Comparison of ENCODE assay signal across 12 mouse cellular contexts in genomic region chr5:120643365-120644085, GRCm38 (mm10). TPM values are rescaled to one million over a fixed set of nuclear protein-coding genes. Genes with fewer than 3 reads are reported as not detected.
DNase-seq lines count a peak whose midpoint lies in the region; ATAC-seq lines count a peak whose summit lies in the region.
"Had no signal": no experiment of that assay in that cellular context is flagged by ENCODE, and none has a peak within 500 bp of the region (broad histone marks: within the 10 kb centered on the region; RNA-seq: fewer than 3 reads in every experiment).

No protein-coding gene starts in this region.

- H3K36me3 ChIP-seq in liver, embryonic 12.5 days, result no peaks in the 10 kb centered on the region
- no peaks in the 10 kb centered on the region for H3K36me3 ChIP-seq in forebrain, embryonic 14.5 days (ENCODE audit: control insufficient read depth, insufficient read depth, low read length)

- peaks cover 10% of the 10 kb centered on the region for H3K4me1 ChIP-seq in liver, embryonic 12.5 days
- H3K4me1 ChIP-seq in forebrain, embryonic 14.5 days (ENCODE audit: control insufficient read depth, insufficient read depth, low read length), result peaks cover 6% of the 10 kb centered on the region; the same call in 1 of the 2 replicates

- no peak overlapping the region for H3K9ac ChIP-seq in liver, embryonic 12.5 days
- no peak overlapping the region for H3K9ac ChIP-seq in forebrain, embryonic 14.5 days (ENCODE audit: low read length)

- ATAC-seq in cerebellum, adult (ENCODE audit: insufficient number of reproducible peaks, low FRiP score, low TSS enrichment), result peak; percentile 29; the same call in 1 of the 2 replicates
- no peak for ATAC-seq in liver, embryonic 12.5 days
- no peak for ATAC-seq in forebrain, embryonic 14.5 days

- DNase-seq in cerebellum, postnatal 4 days (ENCODE audit: low spot score in 2 of 2), result no peak
- DNase-seq in ovary, postnatal 36 days (ENCODE audit: low spot score), result peak; percentile 52
- DNase-seq in ovary, postnatal 14 days (ENCODE audit: low spot score), result no peak
- DNase-seq in cerebellum, postnatal 36 days, result peak; percentile 64 to 77
- DNase-seq in testis, postnatal 14 days (ENCODE audit: low spot score), result peak; percentile 76
- DNase-seq in forebrain, embryonic 14.5 days (ENCODE audit: low spot score), result no peak
- DNase-seq: lung, adult 2 months; spleen, adult 18-20 months had no signal

- WGBS in liver, embryonic 12.5 days (ENCODE audit: insufficient replicate concordance), result 24% methylated on average over 14 of the region's 14 CpGs
- WGBS in forebrain, embryonic 14.5 days, result 70% methylated on average over 14 of the region's 14 CpGs

- no peak overlapping the region for H3K4me3 ChIP-seq in liver, embryonic 12.5 days
- H3K4me3 ChIP-seq in forebrain, embryonic 14.5 days (ENCODE audit: low read depth, low read length), result no peak overlapping the region

- H3K27ac ChIP-seq in liver, embryonic 12.5 days, result no peak overlapping the region
- no peak overlapping the region for H3K27ac ChIP-seq in forebrain, embryonic 14.5 days (ENCODE audit: low read depth, low read length)

- no peak overlapping the region for H3K4me2 ChIP-seq in liver, embryonic 12.5 days
- H3K4me2 ChIP-seq in forebrain, embryonic 14.5 days (ENCODE audit: low read length), result no peak overlapping the region

- peaks cover 46% of the 10 kb centered on the region for H3K27me3 ChIP-seq in liver, embryonic 12.5 days (replicated peaks)
- 0 out of 2 replicates have a peak, but pooled peaks cover 4% of the 10 kb centered on the region for H3K27me3 ChIP-seq in forebrain, embryonic 14.5 days (replicated peaks; ENCODE audit: control insufficient read depth, insufficient read depth, low read length)

- H3K9me3 ChIP-seq in liver, embryonic 12.5 days (replicated peaks), result no peaks in the 10 kb centered on the region
- H3K9me3 ChIP-seq in forebrain, embryonic 14.5 days (replicated peaks; ENCODE audit: control insufficient read depth, low read length), result no peaks in the 10 kb centered on the region

RNA-seq across cellular contexts. Expression of gene Rasal1, which starts 5.1 kb away (rescaled TPM):
- 0.19 and 0.20 TPM in 2 replicates for polyA plus RNA-seq in liver, embryonic 12.5 days (2016; fragmentation: Nextera tagmentation; extraction: Ambion mirVana)
- polyA plus RNA-seq in forebrain, embryonic 14.5 days (2014; fragmentation: Nextera tagmentation; extraction: Ambion mirVana), result 1.5 and 3.2 TPM in 2 replicates
- polyA plus RNA-seq: heart, postnatal 0 days had no signal

RNA-seq across cellular contexts. Expression of gene Cfap73, which starts 9.5 kb away (rescaled TPM):
- polyA plus RNA-seq in liver, embryonic 12.5 days (2016; fragmentation: Nextera tagmentation; extraction: Ambion mirVana), result not detected in 2 replicates
- 0.19 and 0.57 TPM in 2 replicates for polyA plus RNA-seq in forebrain, embryonic 14.5 days (2014; fragmentation: Nextera tagmentation; extraction: Ambion mirVana)
- polyA plus RNA-seq: heart, postnatal 0 days; urinary bladder, adult 2 months had no signal

RNA-seq across cellular contexts. Expression of gene Ddx54, which starts 31.0 kb away (rescaled TPM):
- 35.0 and 36.3 TPM in 2 replicates for polyA plus RNA-seq in liver, embryonic 12.5 days (2016; fragmentation: Nextera tagmentation; extraction: Ambion mirVana)
- 26.9 and 33.1 TPM in 2 replicates for polyA plus RNA-seq in forebrain, embryonic 14.5 days (2014; fragmentation: Nextera tagmentation; extraction: Ambion mirVana)

RNA-seq across cellular contexts. Expression of gene Rita1, which starts 31.1 kb away (rescaled TPM):
- 7.3 and 8.4 TPM in 2 replicates for polyA plus RNA-seq in liver, embryonic 12.5 days (2016; fragmentation: Nextera tagmentation; extraction: Ambion mirVana)
- 15.9 and 18.3 TPM in 2 replicates for polyA plus RNA-seq in forebrain, embryonic 14.5 days (2014; fragmentation: Nextera tagmentation; extraction: Ambion mirVana)

RNA-seq across cellular contexts. Expression of gene Iqcd, which starts 54.7 kb away (rescaled TPM):
- 2.0 and 2.1 TPM in 2 replicates for polyA plus RNA-seq in liver, embryonic 12.5 days (2016; fragmentation: Nextera tagmentation; extraction: Ambion mirVana)
- polyA plus RNA-seq in forebrain, embryonic 14.5 days (2014; fragmentation: Nextera tagmentation; extraction: Ambion mirVana), result 2.0 and 2.4 TPM in 2 replicates

Comparison
In these comparisons a context has a peak if more than half of its experiments do, and no peak if none do; other contexts are left out.
1. DNase-seq: peak in ovary, postnatal 36 days (single experiment), cerebellum, postnatal 36 days (2 of 2) and testis, postnatal 14 days (single experiment); none in cerebellum, postnatal 4 days (0 of 2), ovary, postnatal 14 days (single experiment) and forebrain, embryonic 14.5 days (single experiment).